Mouse (Mus musculus): ENCODE measurements around the gene Nps. TPM values are rescaled to one million over a fixed set of nuclear protein-coding genes. Genes with fewer than 3 reads are reported as not detected.
"Not testable (repeated sequence)": the region's sequence is repeated elsewhere in the genome, so short reads cannot be mapped to it uniquely, and the experiment has no call there.

Nps gene
- polyA plus RNA-seq (2016; fragmentation: Nextera tagmentation; extraction: Ambion mirVana), result not detected in 2 replicates

DNA sequence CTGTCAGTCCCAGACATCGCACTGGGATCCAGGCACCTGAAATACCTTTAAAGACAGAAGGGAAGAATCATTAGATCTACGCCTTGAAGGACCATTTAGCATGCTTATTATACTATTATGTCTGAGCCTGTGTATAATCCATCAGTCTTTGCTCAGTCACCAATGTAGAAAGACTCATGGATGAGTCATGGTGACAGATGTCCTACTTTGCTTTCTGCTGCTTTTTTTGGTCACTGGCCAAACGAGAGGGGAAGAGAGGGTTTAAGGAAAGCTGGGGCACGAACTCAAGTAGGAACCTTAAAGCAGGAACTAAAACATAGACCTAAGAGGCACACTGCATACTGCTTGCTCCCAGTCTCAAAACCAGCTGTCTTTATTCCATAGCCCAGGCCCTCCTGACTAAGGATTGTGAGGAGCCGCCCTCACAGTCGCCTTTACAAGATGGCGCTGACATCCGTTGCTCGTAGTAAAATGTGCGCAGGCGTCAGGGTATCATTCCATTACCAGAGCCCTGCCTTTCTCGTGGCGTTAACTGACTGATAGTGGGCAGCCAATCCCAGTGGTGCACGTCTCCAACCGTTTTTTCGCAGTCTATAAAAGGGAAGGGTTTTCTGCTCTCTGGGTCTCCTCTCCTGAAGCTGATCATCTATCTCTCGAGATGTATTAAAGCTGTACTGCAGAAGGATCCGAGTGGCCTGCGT, at the start of gene Nps:
TSS of gene Nps (plus strand) at position 651 of the 701 bp plus-strand sequence.
- H3K4me3 ChIP-seq; DNase-seq (ENCODE audit: low spot score); H3K27ac ChIP-seq; H3K27me3 ChIP-seq (ENCODE audit: low read depth, poor library complexity, severe bottlenecking); H3K4me1 ChIP-seq; H3K9me3 ChIP-seq (replicated peaks); H3K36me3 ChIP-seq: not testable (repeated sequence)
- 89% methylated on average over 19 of the region's 19 CpGs for WGBS

DNA sequence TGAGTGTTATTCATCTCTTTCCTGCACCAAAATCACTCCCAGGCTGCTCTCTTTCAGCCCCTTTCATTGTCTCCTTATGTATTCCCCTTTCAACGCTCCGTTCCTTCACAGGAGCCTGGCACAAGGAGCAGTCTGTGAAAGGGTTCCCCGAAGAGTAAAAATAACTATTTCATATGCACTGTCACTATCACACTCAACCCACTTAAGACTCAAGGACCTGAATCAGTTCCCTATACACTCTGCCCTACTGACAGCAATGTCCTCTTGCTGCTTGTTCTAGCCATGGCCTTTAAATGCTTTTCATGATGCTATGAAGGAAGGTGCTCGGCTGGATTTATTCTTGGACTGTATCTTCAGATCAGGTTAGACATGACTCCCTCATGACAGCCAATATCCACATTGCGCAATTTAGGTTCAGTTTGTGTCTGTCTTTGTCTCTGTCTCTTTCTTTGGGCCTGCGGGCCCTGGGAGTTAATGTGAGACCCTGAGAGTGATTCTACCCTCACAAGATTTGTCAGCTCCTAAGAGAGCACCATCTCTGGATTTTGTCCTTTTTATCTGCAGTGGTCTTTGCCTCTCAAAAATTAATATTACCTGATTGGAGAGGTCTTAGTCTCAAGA, 49.4 kb upstream of the Nps start:
- DNase-seq (ENCODE audit: low spot score), result no peak
- 96% methylated on average over 6 of the region's 6 CpGs for WGBS

DNA sequence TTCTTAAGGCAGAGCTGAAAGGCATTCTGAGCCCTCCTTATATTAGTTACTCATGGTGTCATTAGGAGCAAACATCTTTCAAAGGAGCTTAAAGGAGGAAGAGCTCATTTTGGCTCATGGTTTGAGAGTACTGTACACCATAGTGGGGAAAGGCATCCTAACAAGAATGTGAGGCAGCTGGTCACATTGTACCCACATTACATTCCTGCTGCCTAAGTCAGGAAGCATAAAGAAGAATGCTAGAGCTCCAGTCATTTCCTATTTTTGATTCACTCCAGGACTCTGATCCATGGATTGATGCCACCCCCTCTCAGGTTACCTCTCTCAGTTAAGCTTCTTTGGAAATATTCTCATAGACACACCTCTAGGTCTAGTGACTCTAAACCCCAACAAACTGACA, 48.2 kb upstream of the Nps start:
- H3K27me3 ChIP-seq (ENCODE audit: low read depth, poor library complexity, severe bottlenecking), result no peaks in the 10 kb centered on the region
- H3K27ac ChIP-seq, result no peak overlapping the region
- H3K4me1 ChIP-seq, result no peaks in the 10 kb centered on the region
- DNase-seq (ENCODE audit: low spot score), result no peak
- no peaks in the 10 kb centered on the region for H3K36me3 ChIP-seq
- H3K4me3 ChIP-seq, result no peak overlapping the region
- H3K9me3 ChIP-seq (replicated peaks), result no peaks in the 10 kb centered on the region

More for the DNA sequence above, 49.4 kb upstream of the Nps start:
- Histone ChIP-seq H3K9me3 (replicated peaks) (no peaks in the 10 kb centered on the region), H3K4me1 (no peaks in the 10 kb centered on the region), H3K4me3 (no peak overlapping the region), H3K27me3 (ENCODE audit: low read depth, poor library complexity, severe bottlenecking) (no peaks in the 10 kb centered on the region), H3K36me3 (no peaks in the 10 kb centered on the region), H3K27ac (no peak overlapping the region)

DNA sequence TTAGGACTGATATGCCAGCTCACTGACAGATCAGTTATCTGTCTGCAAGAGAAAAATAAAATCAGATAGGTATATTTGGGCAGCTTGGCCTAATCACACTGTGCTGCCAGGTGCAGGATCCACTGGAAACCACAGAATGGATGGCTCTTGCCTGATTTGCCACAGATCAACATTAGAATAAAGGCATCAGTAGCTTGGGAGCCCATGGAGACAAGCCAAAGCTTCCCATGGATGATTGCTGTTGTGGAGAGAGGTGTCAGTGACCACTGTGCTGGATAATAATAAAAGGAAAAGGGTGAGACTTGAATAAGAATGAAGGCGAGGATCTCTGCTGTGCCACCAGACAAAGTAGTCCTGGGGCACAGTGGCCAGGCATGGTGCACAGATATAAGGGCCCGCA, 47.7 kb upstream of the Nps start:
- Histone ChIP-seq H3K4me3 (no peak overlapping the region), H3K9me3 (replicated peaks) (no peaks in the 10 kb centered on the region), H3K36me3 (no peaks in the 10 kb centered on the region), H3K4me1 (no peaks in the 10 kb centered on the region), H3K27me3 (ENCODE audit: low read depth, poor library complexity, severe bottlenecking) (no peaks in the 10 kb centered on the region), H3K27ac (no peak overlapping the region)
- no peak for DNase-seq (ENCODE audit: low spot score)
- 88% methylated on average over 2 of the region's 2 CpGs for WGBS

DNA sequence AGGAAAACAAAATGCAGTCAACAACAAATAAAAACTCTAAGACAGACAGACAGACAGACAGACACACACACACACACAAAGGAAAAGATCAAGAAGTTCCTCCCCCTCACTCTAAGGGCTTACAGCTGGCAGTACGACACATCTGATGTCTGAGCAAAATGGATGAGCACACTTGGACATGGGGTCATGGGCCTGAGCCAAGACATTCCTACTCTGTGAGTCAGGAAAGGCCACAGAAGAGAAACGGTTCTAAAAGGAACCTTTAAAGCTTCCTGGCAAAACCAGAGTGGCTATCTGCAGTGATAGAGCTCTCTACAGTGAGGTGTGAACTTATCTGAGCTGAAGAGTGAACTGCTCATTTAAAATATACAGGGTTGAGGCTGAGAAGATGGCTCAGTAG, 46.0 kb upstream of the Nps start:
- no peaks in the 10 kb centered on the region for H3K27me3 ChIP-seq (ENCODE audit: low read depth, poor library complexity, severe bottlenecking)
- H3K27ac ChIP-seq, result no peak overlapping the region
- H3K4me3 ChIP-seq, result no peak overlapping the region
- no peaks in the 10 kb centered on the region for H3K36me3 ChIP-seq
- 50% methylated on average over 2 of the region's 2 CpGs for WGBS
- no peaks in the 10 kb centered on the region for H3K9me3 ChIP-seq (replicated peaks)
- H3K4me1 ChIP-seq, result no peaks in the 10 kb centered on the region
- no peak for DNase-seq (ENCODE audit: low spot score)

DNA sequence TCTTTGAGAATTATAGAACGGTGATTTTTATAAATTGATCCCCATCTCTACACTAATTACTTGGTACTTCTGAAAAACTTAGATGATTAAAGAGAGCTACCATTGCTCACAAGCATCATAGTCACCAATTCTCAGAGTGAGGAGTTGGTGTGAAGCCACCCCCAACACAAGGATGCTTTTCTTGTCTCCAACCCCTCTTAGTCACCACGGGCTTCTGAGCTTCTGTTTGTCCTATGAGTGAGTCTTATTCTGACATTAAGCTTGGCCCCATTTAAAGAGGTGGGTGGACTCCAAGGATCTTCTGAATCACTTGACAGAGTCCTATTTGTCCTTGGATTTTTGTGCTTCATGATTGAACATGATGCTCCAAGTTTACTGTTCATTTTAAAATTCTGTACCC, 37.0 kb upstream of the Nps start:
- Histone ChIP-seq H3K4me3 (no peak overlapping the region), H3K4me1 (no peaks in the 10 kb centered on the region)
- 84% methylated on average over 2 of the region's 2 CpGs for WGBS

DNA sequence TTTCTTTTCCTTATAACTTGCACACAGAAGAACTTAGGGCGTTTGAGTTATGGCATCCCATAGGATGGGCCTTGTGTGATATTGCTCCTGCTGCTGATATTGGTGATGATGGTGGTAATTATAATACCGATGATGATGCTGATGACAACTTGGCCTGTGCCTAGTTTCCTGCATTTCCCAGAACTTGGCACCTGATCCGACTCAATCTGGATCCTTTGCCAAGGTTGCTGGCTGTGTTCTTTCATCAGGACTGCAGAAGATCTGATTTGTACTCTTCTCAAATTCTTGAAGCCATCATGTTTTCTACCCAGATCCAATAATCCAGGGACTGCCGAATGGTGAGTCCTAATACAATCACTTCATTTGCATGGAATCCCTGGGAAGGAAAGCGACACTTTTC, 32.5 kb upstream of the Nps start:
- no peaks in the 10 kb centered on the region for H3K9me3 ChIP-seq (replicated peaks)
- no peaks in the 10 kb centered on the region for H3K4me1 ChIP-seq
- no peaks in the 10 kb centered on the region for H3K27me3 ChIP-seq (ENCODE audit: low read depth, poor library complexity, severe bottlenecking)
- DNase-seq (ENCODE audit: low spot score), result no peak
- WGBS, result 89% methylated on average over 5 of the region's 5 CpGs
- no peaks in the 10 kb centered on the region for H3K36me3 ChIP-seq
- H3K4me3 ChIP-seq, result no peak overlapping the region
- H3K27ac ChIP-seq, result no peak overlapping the region

More for the DNA sequence above, 37.0 kb upstream of the Nps start:
- Histone ChIP-seq H3K9me3 (replicated peaks) (no peaks in the 10 kb centered on the region), H3K27ac (no peak overlapping the region), H3K36me3 (no peaks in the 10 kb centered on the region), H3K27me3 (ENCODE audit: low read depth, poor library complexity, severe bottlenecking) (no peaks in the 10 kb centered on the region)
- no peak for DNase-seq (ENCODE audit: low spot score)

DNA sequence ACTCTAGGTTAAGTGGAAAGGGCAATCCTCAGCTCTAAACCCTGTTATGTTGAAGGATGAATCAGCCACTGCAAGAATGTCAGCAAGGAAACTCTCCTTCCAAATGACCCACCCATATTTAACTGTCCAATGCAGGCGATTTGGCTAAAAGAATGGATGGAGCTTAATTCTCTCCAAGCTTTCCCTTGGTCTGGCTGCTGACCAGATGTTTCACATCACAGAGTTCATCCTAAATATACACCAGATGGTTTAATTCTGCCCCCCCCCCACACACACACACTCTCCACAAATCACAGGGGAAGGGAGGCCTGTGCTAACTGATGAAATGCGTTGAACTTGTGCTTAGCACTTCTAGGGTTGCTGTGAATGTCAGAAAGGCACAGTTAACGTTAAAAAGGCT, 21.4 kb upstream of the Nps start:
- H3K4me3 ChIP-seq, result no peak overlapping the region
- 18% methylated on average over 3 of the region's 3 CpGs for WGBS
- peak; percentile 49 for DNase-seq (ENCODE audit: low spot score)
- no peaks in the 10 kb centered on the region for H3K36me3 ChIP-seq
- no peaks in the 10 kb centered on the region for H3K9me3 ChIP-seq (replicated peaks)
- no peak overlapping the region for H3K27ac ChIP-seq
- no peaks in the 10 kb centered on the region for H3K27me3 ChIP-seq (ENCODE audit: low read depth, poor library complexity, severe bottlenecking)
- peaks cover 16% of the 10 kb centered on the region for H3K4me1 ChIP-seq

DNA sequence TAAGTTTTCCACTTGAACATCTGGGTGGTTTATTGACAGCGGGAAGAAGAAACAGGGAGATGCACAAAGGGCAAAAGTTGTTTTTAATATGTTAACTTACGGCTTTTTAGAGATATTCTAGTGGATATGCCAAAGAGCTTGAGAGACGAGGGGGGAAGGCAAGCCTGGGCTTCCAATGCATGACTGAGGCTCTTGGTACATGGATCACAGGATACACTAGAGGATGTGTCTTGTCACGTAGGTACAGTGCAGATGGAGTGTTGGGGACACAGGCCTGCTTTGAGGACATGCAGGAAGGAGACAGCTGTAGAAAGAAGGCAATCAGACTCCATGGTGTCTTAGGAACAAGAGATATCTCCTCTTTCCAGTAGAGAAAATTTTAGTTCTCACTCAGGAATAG, 19.1 kb upstream of the Nps start:
- no peak for DNase-seq (ENCODE audit: low spot score)
- H3K4me3 ChIP-seq, result no peak overlapping the region
- H3K27ac ChIP-seq, result no peak overlapping the region
- WGBS, result 88% methylated on average over 4 of the region's 4 CpGs
- no peaks in the 10 kb centered on the region for H3K36me3 ChIP-seq
- peaks cover 16% of the 10 kb centered on the region for H3K4me1 ChIP-seq
- no peaks in the 10 kb centered on the region for H3K27me3 ChIP-seq (ENCODE audit: low read depth, poor library complexity, severe bottlenecking)
- no peaks in the 10 kb centered on the region for H3K9me3 ChIP-seq (replicated peaks)

DNA sequence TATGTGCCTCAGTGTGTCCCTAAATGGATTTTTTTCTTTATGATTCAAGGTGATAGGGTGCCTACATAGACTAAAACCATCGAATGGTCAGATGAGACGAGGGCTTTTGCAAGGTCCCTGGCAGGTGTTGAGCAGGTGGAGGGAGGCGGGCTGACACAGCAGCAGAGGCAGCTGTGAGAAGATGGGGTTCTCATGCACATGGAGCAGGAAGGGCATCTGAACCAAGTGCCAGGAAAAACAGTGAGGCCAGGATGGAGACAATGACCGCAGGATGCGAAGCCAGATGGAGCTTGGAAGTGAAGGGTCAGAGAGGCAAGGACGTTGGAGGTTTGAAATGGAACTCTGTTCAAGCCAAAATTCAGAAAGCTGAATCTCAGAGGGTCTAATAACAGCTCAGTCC, 18.5 kb upstream of the Nps start:
- no peaks in the 10 kb centered on the region for H3K36me3 ChIP-seq
- 90% methylated on average over 6 of the region's 6 CpGs for WGBS
- peaks cover 16% of the 10 kb centered on the region for H3K4me1 ChIP-seq
- no peak for DNase-seq (ENCODE audit: low spot score)
- H3K4me3 ChIP-seq, result no peak overlapping the region
- no peaks in the 10 kb centered on the region for H3K9me3 ChIP-seq (replicated peaks)
- no peak overlapping the region for H3K27ac ChIP-seq
- no peaks in the 10 kb centered on the region for H3K27me3 ChIP-seq (ENCODE audit: low read depth, poor library complexity, severe bottlenecking)

DNA sequence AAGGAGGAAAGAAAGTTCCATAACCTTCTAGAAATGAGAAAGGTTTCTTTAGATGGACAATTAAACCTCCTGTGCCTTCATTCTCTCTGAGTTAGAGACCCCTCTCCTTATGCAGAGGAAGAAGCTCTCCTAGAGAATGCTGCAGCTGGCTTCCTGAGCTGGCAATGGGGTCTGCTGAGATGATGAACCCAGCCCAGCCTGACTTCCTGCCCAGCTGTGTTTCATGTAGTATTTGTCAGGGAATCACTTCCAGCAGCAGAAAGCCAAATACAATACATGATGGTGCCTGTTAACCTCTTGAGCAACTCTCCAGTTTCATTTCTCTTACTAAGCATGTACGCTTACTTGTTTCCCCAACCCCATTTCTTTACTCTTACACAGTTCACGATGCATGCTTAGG, 17.9 kb upstream of the Nps start:
- no peak overlapping the region for H3K4me3 ChIP-seq
- no peak overlapping the region for H3K27ac ChIP-seq
- DNase-seq (ENCODE audit: low spot score), result no peak
- WGBS, result 93% methylated on average over 2 of the region's 2 CpGs
- H3K27me3 ChIP-seq (ENCODE audit: low read depth, poor library complexity, severe bottlenecking), result no peaks in the 10 kb centered on the region
- no peaks in the 10 kb centered on the region for H3K9me3 ChIP-seq (replicated peaks)
- peaks cover 16% of the 10 kb centered on the region for H3K4me1 ChIP-seq
- H3K36me3 ChIP-seq, result no peaks in the 10 kb centered on the region

DNA sequence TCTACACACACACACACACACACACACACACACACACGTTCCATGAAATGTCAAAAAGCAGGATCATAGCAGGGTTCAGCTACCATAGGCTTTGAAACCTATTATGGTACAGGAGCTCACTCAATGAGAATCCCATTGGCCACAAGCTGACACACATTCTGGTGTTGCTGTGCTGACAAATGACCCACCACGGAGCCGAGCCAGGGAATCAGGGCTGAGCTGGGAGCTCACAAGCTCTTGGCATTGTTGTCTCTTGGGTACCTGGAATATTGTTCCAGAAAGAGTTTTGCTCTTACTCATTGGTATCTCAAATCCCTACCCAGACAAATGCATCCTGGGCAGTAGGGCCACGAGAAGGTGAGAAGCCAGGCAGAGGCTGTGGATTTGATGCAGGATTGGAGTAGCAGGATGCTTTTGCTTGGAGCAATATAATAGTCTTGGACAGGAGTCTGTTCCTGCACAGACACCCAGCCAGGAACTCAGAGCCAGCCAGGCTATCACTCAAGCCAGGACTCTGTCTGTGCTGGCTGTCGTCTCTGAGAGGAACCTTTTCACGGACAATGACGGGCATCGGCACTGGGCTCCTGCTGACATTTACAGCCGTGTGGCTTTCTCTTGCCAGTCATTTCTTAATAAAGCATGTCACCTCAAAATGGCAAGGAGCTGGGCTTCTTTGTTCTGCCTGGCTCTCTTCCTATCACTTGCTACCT, 14.2 kb upstream of the Nps start:
- Histone ChIP-seq H3K4me3 (no peak overlapping the region), H3K27ac (no peak overlapping the region), H3K9me3 (replicated peaks) (no peaks in the 10 kb centered on the region), H3K36me3 (no peaks in the 10 kb centered on the region), H3K4me1 (no peaks in the 10 kb centered on the region), H3K27me3 (ENCODE audit: low read depth, poor library complexity, severe bottlenecking) (no peaks in the 10 kb centered on the region)
- WGBS, result 84% methylated on average over 9 of the region's 9 CpGs
- DNase-seq (ENCODE audit: low spot score), result no peak

DNA sequence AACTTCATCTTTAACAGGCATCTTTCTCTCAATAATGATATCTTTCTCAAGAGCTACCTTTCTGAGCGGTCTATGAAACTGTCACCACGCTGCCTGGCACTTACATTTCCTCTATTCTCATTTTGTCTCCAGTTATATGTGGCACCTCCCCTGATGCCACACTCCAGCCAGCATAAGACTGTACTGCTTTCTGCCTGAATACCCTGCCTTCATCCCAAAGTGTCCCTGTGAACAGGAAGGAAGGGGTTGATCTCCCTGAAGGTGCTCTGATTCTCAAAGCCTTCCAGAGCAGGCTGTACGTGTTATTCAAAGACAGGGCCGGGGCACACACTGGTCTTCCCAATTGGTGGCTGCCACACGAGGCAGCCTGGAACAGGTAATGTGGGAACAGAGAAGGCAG, 12.1 kb upstream of the Nps start:
- Histone ChIP-seq H3K27ac (no peak overlapping the region), H3K9me3 (replicated peaks) (no peaks in the 10 kb centered on the region), H3K27me3 (ENCODE audit: low read depth, poor library complexity, severe bottlenecking) (no peaks in the 10 kb centered on the region), H3K4me1 (no peaks in the 10 kb centered on the region), H3K4me3 (no peak overlapping the region), H3K36me3 (no peaks in the 10 kb centered on the region)
- DNase-seq (ENCODE audit: low spot score), result no peak
- 89% methylated on average over 5 of the region's 5 CpGs for WGBS
